Mouse (Mus musculus) small intestine, adult 2 months (tissue): Measurements from ENCODE around the gene Sacs. TPM values are rescaled to one million over a fixed set of nuclear protein-coding genes. Genes with fewer than 3 reads are reported as not detected.
A peak's percentile ranks its signal among the peaks of the same experiment; 100 is the strongest.
"Not testable (repeated sequence)": the region's sequence is repeated elsewhere in the genome, so short reads cannot be mapped to it uniquely, and the experiment has no call there.

ENCODE experiments used
- H3K27ac ChIP-seq: fragments of 200-500 bp; 2 replicates; pipeline ENCODE4 v1.5.1; 2012; ENCODE audit warnings: low read depth, low read length, control low read depth, inconsistent platforms; ENCODE audit not compliant: insufficient read depth
- H3K27me3 ChIP-seq: fragments of 200-500 bp; 2 replicates; pipeline ENCODE4 v1.6.1; 2012; ENCODE audit warnings: mild to moderate bottlenecking, moderate library complexity, low read length, inconsistent platforms; ENCODE audit not compliant: control insufficient read depth, insufficient read depth
- H3K36me3 ChIP-seq: fragments of 200-500 bp; 2 replicates; pipeline ENCODE4 v1.6.1; 2012; ENCODE audit warnings: mild to moderate bottlenecking, low read length, control low read depth, inconsistent platforms; ENCODE audit not compliant: control insufficient read depth, insufficient read depth
- H3K4me1 ChIP-seq: fragments of 200-500 bp; 2 replicates; pipeline ENCODE4 v1.6.1; 2012; ENCODE audit warnings: low read length, inconsistent platforms, mixed read lengths; ENCODE audit not compliant: control insufficient read depth, insufficient read depth, insufficient read length
- H3K4me3 ChIP-seq: fragments of 200-500 bp; 2 replicates; pipeline ENCODE4 v1.5.1; 2012; ENCODE audit warnings: low read depth, mild to moderate bottlenecking, control low read depth, inconsistent platforms, low read length, moderate library complexity
- CTCF ChIP-seq: fragments of 200-500 bp; IDR thresholded peaks from 2 replicates; pipeline ENCODE4 v1.5.1; 2012; ENCODE audit warnings: low read depth, mild to moderate bottlenecking, control low read depth, inconsistent platforms, low read length, moderate library complexity, mixed read lengths; ENCODE audit not compliant: insufficient replicate concordance, insufficient read length; ENCODE audit errors: extremely low read depth
- POLR2A ChIP-seq: fragments of 200-500 bp; IDR thresholded peaks from 2 replicates; pipeline ENCODE4 v1.6.1; 2012; ENCODE audit warnings: low read depth, mild to moderate bottlenecking, control low read depth, inconsistent platforms, low read length, moderate library complexity
- WGBS: fragments of 180-500 bp; shearing (Covaris S2); methylation state at CpG from one replicate; pipeline ENCODE4 v1.1.7; 2018; 5-methylcytosine and 5-hydroxymethylcytosine counted together
- polyA plus RNA-seq: library from polyadenylated mRNA; depleted of rRNA; stranded (reverse); fragments of >200 nt; gene quantifications from 2 replicates; pipeline ENCODE4 v1.2.3, GENCODE M21; 2012

Sacs gene
- polyA plus RNA-seq, 1 experiment: 0.16 TPM

DNA sequence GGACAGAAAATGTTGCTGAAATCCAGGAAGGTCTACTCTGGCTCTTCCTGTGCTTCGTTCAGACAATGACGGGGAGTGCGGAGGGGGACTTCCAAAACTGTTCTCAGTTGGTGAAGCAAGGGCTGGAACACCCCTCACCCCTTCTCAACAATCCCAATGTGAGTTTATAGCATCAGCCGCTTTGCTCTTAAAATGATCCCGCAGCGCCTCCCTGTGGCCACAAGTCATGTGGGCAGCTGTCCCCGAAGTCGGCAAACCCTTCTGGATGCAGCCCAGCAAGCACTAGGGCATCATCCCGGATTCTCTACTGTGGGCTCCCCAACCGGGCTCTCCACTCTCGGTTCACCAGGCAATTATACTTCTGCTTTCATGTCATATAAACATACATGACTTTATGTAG lies 25.9 kb upstream of the Sacs start:
- no peak overlapping the region for H3K4me3 ChIP-seq
- TF ChIP-seq CTCF (peak; percentile 80), POLR2A (no peak)
- 8% methylated on average over 11 of the region's 11 CpGs for WGBS

GRCm38 (mm10) chr14:61124755-61125154 lies 13.5 kb upstream of the Sacs start:
- H3K4me3 ChIP-seq: no peak overlapping the region
- TF ChIP-seq CTCF: no peak
- no peak for TF ChIP-seq POLR2A
- no peaks in the 10 kb centered on the region for H3K4me1 ChIP-seq
- no peak overlapping the region for H3K27ac ChIP-seq
- no peaks in the 10 kb centered on the region for H3K36me3 ChIP-seq
- 45% methylated on average over 5 of the region's 5 CpGs for WGBS
- H3K27me3 ChIP-seq: no peaks in the 10 kb centered on the region; the same call in 1 of the 2 replicates

More for the DNA sequence above, 25.9 kb upstream of the Sacs start:
- no peaks in the 10 kb centered on the region for H3K36me3 ChIP-seq
- no peaks in the 10 kb centered on the region for H3K27me3 ChIP-seq
- no peaks in the 10 kb centered on the region for H3K4me1 ChIP-seq
- no peak overlapping the region for H3K27ac ChIP-seq

DNA sequence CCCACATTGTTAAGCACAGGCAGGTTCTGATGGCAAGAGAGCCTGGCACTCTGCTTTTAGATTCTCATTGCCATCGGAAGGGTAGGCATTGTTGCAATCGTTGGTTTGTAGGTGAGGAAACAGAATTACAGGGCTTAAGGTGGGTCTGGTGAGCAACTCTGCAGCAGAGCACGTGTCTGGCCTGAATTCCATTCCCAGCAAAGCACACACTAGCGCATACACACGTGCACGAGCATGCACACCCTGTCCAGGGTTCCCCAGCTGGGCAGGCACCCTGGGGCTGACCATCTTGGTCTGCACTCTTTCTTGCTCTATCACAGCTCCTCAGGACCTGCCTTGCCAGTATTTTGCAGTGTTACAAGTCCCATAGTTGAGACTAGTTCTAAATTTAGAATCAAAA lies 13.1 kb upstream of the Sacs start:
- Histone ChIP-seq H3K36me3 (no peaks in the 10 kb centered on the region), H3K27ac (no peak overlapping the region), H3K4me1 (no peaks in the 10 kb centered on the region), H3K27me3 (no peaks in the 10 kb centered on the region; the same call in 1 of the 2 replicates), H3K4me3 (no peak overlapping the region)
- 79% methylated on average over 6 of the region's 6 CpGs for WGBS
- TF ChIP-seq CTCF (no peak), POLR2A (no peak)

DNA sequence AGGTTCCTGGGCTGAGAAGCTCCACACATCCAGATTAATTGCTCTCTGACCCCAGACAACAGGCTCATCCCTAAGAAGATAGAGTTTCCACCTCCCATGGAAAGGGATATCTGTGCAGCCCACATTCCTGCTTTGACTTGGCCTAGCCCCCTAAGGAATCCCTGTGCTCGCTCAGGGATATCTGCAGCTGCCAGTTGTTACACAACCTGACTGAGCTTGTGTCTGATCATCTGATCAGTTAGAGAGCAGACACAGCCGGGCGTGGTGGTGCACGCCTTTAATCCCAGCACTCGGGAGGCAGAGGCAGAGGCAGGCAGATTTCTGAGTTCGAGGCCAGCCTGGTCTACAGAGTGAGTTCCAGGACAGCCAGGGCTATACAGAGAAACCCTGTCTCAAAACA lies 10.9 kb upstream of the Sacs start:
- not testable (repeated sequence) for H3K4me1 ChIP-seq, H3K27me3 ChIP-seq, H3K27ac ChIP-seq, H3K4me3 ChIP-seq, H3K36me3 ChIP-seq
- WGBS: 70% methylated on average over 6 of the region's 6 CpGs

DNA sequence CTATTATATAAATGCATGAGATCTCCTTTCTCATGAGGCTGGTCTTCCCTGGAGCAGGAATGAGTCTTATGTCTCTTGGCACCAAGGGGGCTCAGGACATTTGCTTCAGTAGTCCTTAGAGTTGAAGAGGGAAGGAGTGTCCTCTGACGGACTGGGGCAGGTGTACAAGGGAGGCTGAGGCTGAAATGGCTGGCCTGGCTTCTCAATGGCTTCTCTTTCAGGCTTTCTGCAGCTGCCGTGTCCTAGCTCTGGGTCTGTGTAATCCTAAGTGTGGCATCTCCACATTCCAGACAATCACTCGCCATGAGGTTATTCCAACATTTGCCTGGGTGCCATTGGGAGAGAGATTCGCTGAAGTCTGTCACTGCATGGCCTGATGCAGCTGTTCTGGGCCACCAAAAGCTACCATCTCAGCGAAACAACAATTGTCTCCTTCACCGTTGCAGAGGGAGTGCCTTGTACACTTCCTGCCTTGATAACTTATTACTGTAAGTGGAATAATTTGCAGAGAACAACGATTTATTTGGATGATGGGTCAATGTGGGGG lies 9.2 kb upstream of the Sacs start:
- H3K27me3 ChIP-seq: no peaks in the 10 kb centered on the region
- TF ChIP-seq CTCF: no peak
- no peak for TF ChIP-seq POLR2A
- no peaks in the 10 kb centered on the region for H3K36me3 ChIP-seq
- no peaks in the 10 kb centered on the region for H3K4me1 ChIP-seq
- H3K4me3 ChIP-seq: no peak overlapping the region
- H3K27ac ChIP-seq: no peak overlapping the region
- WGBS: 68% methylated on average over 7 of the region's 7 CpGs

GRCm38 (mm10) chr14:61132556-61132955 lies 5.7 kb upstream of the Sacs start:
- WGBS: 61% methylated on average over 1 of the region's 1 CpGs
- H3K4me3 ChIP-seq: no peak overlapping the region
- TF ChIP-seq CTCF (no peak), POLR2A (no peak)
- H3K36me3 ChIP-seq: no peaks in the 10 kb centered on the region
- no peak overlapping the region for H3K27ac ChIP-seq
- H3K4me1 ChIP-seq: no peaks in the 10 kb centered on the region
- no peaks in the 10 kb centered on the region for H3K27me3 ChIP-seq

DNA sequence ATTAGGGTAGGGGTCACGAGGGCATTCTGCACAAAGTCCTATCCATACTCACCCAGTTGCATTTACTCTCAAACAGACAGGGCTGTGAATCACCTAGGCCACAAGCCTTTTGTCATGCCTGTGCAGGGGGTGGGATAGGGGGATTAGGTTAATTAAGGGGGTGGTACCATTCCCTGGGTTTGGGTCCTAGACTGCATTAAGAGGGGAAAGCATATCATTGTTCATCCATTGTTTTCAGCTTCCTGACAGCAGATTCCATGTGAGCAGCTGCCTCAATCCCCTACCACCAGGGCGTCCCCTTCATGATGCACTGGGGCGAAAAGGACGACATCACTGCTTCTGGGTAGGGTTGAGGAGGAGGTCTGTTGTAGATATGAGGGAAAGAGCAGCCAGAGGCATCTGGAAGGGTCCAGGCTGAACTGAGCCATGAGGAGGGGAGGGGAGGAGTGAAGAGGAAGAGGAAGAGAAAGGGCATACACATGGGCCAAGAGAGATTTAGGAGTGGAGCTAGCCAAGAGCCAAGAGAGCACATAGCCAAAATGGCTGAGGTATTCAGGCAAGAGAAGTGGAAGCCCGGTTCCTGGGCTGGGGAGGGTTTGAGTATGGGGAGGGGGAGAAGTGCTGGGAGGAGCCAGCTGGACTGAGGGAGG lies 3.8 kb upstream of the Sacs start:
- Histone ChIP-seq H3K27me3 (no peaks in the 10 kb centered on the region; the same call in 1 of the 2 replicates), H3K4me1 (peaks cover 3% of the 10 kb centered on the region; the same call in 1 of the 2 replicates), H3K36me3 (no peaks in the 10 kb centered on the region), H3K4me3 (no peak overlapping the region), H3K27ac (no peak overlapping the region)
- WGBS: 66% methylated on average over 5 of the region's 5 CpGs
- TF ChIP-seq POLR2A (no peak), CTCF (no peak)

DNA sequence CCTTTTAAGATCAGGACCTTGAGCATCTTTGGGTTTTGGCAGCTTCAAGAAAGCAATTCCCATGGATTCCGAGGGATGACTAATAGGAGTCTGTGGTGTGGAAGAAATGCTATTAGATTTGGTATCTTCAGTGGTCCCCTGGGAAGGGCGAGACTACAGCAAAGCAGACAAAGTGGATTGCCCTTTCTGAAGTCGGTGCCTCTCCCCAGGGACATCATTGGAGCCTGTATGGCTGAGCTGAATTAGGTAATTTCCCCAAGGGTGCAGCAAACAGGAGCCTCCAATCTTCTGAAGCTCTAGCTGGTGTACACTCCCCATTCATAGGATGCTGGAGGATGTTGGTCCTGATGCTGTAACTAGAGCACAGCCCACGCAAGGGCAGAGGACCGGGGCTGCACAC lies 847 bp upstream of the Sacs start:
- no peak for TF ChIP-seq CTCF
- no peak for TF ChIP-seq POLR2A
- 78% methylated on average over 5 of the region's 5 CpGs for WGBS
- Histone ChIP-seq H3K4me3 (no peak overlapping the region), H3K27me3 (no peaks in the 10 kb centered on the region; the same call in 1 of the 2 replicates), H3K4me1 (peaks cover 3% of the 10 kb centered on the region; the same call in 1 of the 2 replicates), H3K36me3 (no peaks in the 10 kb centered on the region), H3K27ac (no peak overlapping the region)
